Mouse (Mus musculus) ES-E14 (cell line): ENCODE measurements at regions not wholly inside any gene's neighbourhood (a gene's known extent, or its start where the extent isn't known, plus 50 kb on each side); places are given as distances from the start of the nearest gene placed in this dataset.

Source experiments
- HCFC1 ChIP-seq: IDR thresholded peaks from 2 replicates; pipeline ENCODE4 v1.6.1; 2012; ENCODE audit warnings: low read length, inconsistent platforms, borderline replicate concordance; ENCODE audit not compliant: insufficient read depth
- ZC3H11A ChIP-seq: IDR thresholded peaks from 2 replicates; pipeline ENCODE4 v1.6.1; 2012; ENCODE audit warnings: low read depth, mild to moderate bottlenecking, inconsistent platforms, low read length, borderline replicate concordance

GRCm38 (mm10) chr16:71208806-71209205, 895.1 kb downstream of the Gbe1 start:
- TF ChIP-seq HCFC1 (no peak), ZC3H11A (no peak)
